Mouse (Mus musculus): ENCODE measurements around the gene Phip. TPM values are rescaled to one million over a fixed set of nuclear protein-coding genes. Genes with fewer than 3 reads are reported as not detected.

The Phip gene
- polyA plus RNA-seq, 1 experiment: 2.2 TPM

DNA sequence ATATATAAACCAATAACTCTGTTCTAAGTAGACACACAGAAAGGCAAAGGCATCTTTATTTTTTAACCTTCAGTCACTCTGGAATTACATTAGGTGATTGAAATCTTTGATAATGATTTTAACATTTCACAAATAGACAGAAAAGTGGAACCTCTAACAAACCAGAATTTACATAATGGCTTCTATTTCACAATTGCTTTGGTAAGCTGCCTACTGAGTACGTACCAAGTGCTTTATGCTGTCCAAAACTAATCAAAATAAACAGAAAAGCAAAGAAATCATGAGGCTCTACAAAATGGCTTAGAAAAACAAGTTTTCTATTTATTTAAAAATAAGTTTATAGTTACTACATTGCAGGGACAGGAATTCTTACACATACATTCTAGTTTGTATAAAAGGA lies 109.2 kb downstream of the Phip start:
- H3K27me3 ChIP-seq (ENCODE audit: control insufficient read depth, insufficient read depth, insufficient read length): no peaks in the 10 kb centered on the region
- no peak for TF ChIP-seq E2F4 (IDR thresholded peaks at IDR 0.05; ENCODE audit: insufficient read depth)
- no peak for TF ChIP-seq MYOG (IDR thresholded peaks at IDR 0.05; ENCODE audit: control insufficient read depth in 1 of 3, insufficient read depth in 1 of 3, insufficient read length in 2 of 3, low read depth in 2 of 3)
- no peak for TF ChIP-seq MAX (IDR thresholded peaks at IDR 0.05; ENCODE audit: low read depth)
- no peak for TF ChIP-seq TCF3 (IDR thresholded peaks at IDR 0.05; ENCODE audit: insufficient read length, low read depth)
- no peak for TF ChIP-seq SRF (IDR thresholded peaks at IDR 0.05; ENCODE audit: control insufficient read depth, insufficient read length, low read depth)
- H3K36me3 ChIP-seq (ENCODE audit: control insufficient read depth, insufficient read depth): peaks cover 24% of the 10 kb centered on the region
- H3K4me2 ChIP-seq (ENCODE audit: low read depth): no peak overlapping the region
- no peak overlapping the region for H3K4me3 ChIP-seq
- H3K79me2 ChIP-seq (ENCODE audit: control insufficient read depth, insufficient read depth): no peaks in the 10 kb centered on the region
- H3ac ChIP-seq (ENCODE audit: control insufficient read depth, insufficient read length): no peak overlapping the region

DNA sequence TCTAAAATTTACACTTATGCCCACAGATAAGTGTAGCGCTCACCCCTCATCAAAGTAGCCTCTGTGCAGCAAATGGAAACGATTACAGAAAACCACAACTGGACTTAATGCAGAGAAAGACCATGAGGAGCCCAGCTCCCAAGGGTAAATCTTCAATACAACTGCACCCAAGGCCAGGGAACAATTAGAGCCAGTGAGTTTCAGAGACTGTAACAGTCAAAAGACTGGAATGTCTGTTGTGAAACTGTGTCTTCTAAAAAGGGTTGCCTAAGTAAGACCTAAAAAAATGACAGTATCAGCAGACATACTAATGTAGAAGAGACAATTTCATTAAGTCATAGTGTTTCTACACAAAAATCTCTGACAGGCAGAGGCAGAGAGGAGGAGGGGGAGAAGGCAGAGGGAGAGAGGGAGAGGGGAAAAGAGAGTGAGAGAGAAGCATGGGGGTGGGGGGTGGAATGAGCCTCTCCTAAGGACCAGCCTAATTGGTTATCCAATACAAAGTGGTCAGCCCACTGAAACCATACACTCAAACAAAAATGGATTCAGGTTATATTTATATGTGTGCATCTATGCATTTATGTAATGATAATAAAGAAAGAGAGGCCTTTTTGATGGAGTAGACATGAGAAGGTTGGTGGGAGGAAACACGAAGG lies 113.4 kb downstream of the Phip start:
- H3K4me3 ChIP-seq: no peak overlapping the region
- no peak overlapping the region for H3ac ChIP-seq (ENCODE audit: control insufficient read depth, insufficient read length)
- no peak overlapping the region for H3K4me2 ChIP-seq (ENCODE audit: low read depth)
- no peak for TF ChIP-seq CEBPB (IDR thresholded peaks at IDR 0.05; ENCODE audit: insufficient read depth, poor library complexity, severe bottlenecking)
- TF ChIP-seq TCF3 (IDR thresholded peaks at IDR 0.05; ENCODE audit: insufficient read length, low read depth): no peak
- TF ChIP-seq E2F4 (IDR thresholded peaks at IDR 0.05; ENCODE audit: insufficient read depth): no peak
- no peak for TF ChIP-seq POLR2AphosphoS2 (IDR thresholded peaks at IDR 0.05; ENCODE audit: insufficient read length, low read depth)
- TF ChIP-seq SRF (IDR thresholded peaks at IDR 0.05; ENCODE audit: control insufficient read depth, insufficient read length, low read depth): no peak
- TF ChIP-seq MAX (IDR thresholded peaks at IDR 0.05; ENCODE audit: low read depth): no peak
- TF ChIP-seq REST (IDR thresholded peaks at IDR 0.05; ENCODE audit: insufficient read depth, insufficient read length): no peak
- no peak for TF ChIP-seq USF1 (IDR thresholded peaks at IDR 0.05; ENCODE audit: low read depth)
- TF ChIP-seq MYOD1 (IDR thresholded peaks at IDR 0.05; ENCODE audit: control insufficient read depth in 1 of 3, insufficient read length in 2 of 3, low read depth in 2 of 3): no peak
- no peak for TF ChIP-seq POLR2A (IDR thresholded peaks at IDR 0.05; ENCODE audit: insufficient read length, low read depth)
- no peak for TF ChIP-seq MYOG (IDR thresholded peaks at IDR 0.05; ENCODE audit: control insufficient read depth in 1 of 3, insufficient read depth in 1 of 3, insufficient read length in 2 of 3, low read depth in 2 of 3)
- no peak for TF ChIP-seq TCF12 (IDR thresholded peaks at IDR 0.05; ENCODE audit: insufficient read depth, poor library complexity, severe bottlenecking)
- H3K79me2 ChIP-seq (ENCODE audit: control insufficient read depth, insufficient read depth): no peaks in the 10 kb centered on the region
- no peaks in the 10 kb centered on the region for H3K27me3 ChIP-seq (ENCODE audit: control insufficient read depth, insufficient read depth, insufficient read length)
- peaks cover 4% of the 10 kb centered on the region for H3K36me3 ChIP-seq (ENCODE audit: control insufficient read depth, insufficient read depth)

DNA sequence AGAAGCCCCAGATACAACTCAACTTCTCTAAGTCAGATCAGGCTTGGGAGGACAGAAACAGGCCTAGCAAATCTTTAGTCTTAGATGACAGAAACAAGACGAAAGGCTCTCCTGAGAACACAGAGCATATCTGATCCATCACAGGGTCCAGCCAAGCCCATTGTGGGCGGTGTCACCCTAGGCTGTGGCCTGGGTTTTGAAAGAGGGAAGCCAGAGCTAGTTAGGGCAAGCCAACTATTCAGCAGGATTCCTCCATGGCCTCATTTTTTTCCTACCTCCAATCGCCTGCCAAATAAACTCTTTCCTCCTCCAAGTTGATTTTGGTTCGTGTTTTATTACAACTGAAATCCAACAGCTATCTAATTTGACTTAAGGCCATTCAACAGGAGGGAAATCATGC lies 114.0 kb downstream of the Phip start:
- Histone ChIP-seq H3K4me2 (ENCODE audit: low read depth) (no peak overlapping the region), H3K79me2 (ENCODE audit: control insufficient read depth, insufficient read depth) (no peaks in the 10 kb centered on the region), H3K27me3 (ENCODE audit: control insufficient read depth, insufficient read depth, insufficient read length) (no peaks in the 10 kb centered on the region), H3K4me3 (no peak overlapping the region), H3ac (ENCODE audit: control insufficient read depth, insufficient read length) (no peak overlapping the region), H3K36me3 (ENCODE audit: control insufficient read depth, insufficient read depth) (peaks cover 4% of the 10 kb centered on the region)
- TF ChIP-seq MYOD1 (IDR thresholded peaks at IDR 0.05; ENCODE audit: control insufficient read depth in 1 of 3, insufficient read length in 2 of 3, low read depth in 2 of 3): no peak
- no peak for TF ChIP-seq POLR2AphosphoS2 (IDR thresholded peaks at IDR 0.05; ENCODE audit: insufficient read length, low read depth)
- no peak for TF ChIP-seq SRF (IDR thresholded peaks at IDR 0.05; ENCODE audit: control insufficient read depth, insufficient read length, low read depth)
- no peak for TF ChIP-seq TCF3 (IDR thresholded peaks at IDR 0.05; ENCODE audit: insufficient read length, low read depth)
- TF ChIP-seq E2F4 (IDR thresholded peaks at IDR 0.05; ENCODE audit: insufficient read depth): no peak
- no peak for TF ChIP-seq MYOG (IDR thresholded peaks at IDR 0.05; ENCODE audit: control insufficient read depth in 1 of 3, insufficient read depth in 1 of 3, insufficient read length in 2 of 3, low read depth in 2 of 3)

DNA sequence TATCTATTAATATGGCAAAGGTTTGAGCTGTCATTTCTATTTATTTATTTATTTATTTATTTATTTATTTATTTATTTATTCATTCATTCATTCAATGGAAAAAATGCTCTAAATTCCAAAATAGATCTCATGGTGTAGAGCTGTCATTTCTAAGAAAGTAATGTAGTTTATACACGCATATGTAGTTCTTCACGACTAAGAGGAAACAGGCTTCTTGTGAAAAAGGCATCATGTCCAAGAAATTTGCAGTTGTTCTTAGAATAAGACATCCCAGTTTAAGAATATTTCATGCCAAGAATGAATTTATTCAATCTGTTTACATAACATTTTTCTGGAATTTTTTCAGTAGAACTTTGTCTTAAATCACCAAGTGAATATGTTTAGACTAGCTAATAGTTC lies 114.5 kb downstream of the Phip start:
- Histone ChIP-seq H3K36me3 (ENCODE audit: control insufficient read depth, insufficient read depth) (peaks cover 4% of the 10 kb centered on the region), H3K4me3 (no peak overlapping the region), H3K4me2 (ENCODE audit: low read depth) (no peak overlapping the region), H3K79me2 (ENCODE audit: control insufficient read depth, insufficient read depth) (no peaks in the 10 kb centered on the region), H3K27me3 (ENCODE audit: control insufficient read depth, insufficient read depth, insufficient read length) (no peaks in the 10 kb centered on the region), H3ac (ENCODE audit: control insufficient read depth, insufficient read length) (no peak overlapping the region)
- TF ChIP-seq POLR2AphosphoS2 (IDR thresholded peaks at IDR 0.05; ENCODE audit: insufficient read length, low read depth) (no peak), TCF12 (IDR thresholded peaks at IDR 0.05; ENCODE audit: insufficient read depth, poor library complexity, severe bottlenecking) (no peak), USF1 (IDR thresholded peaks at IDR 0.05; ENCODE audit: low read depth) (no peak), POLR2A (IDR thresholded peaks at IDR 0.05; ENCODE audit: insufficient read length, low read depth) (no peak), MYOD1 (IDR thresholded peaks at IDR 0.05; ENCODE audit: control insufficient read depth in 1 of 3, insufficient read length in 2 of 3, low read depth in 2 of 3) (no peak), MYOG (IDR thresholded peaks at IDR 0.05; ENCODE audit: control insufficient read depth in 1 of 3, insufficient read depth in 1 of 3, insufficient read length in 2 of 3, low read depth in 2 of 3) (no peak), CEBPB (IDR thresholded peaks at IDR 0.05; ENCODE audit: insufficient read depth, poor library complexity, severe bottlenecking) (no peak), MAX (IDR thresholded peaks at IDR 0.05; ENCODE audit: low read depth) (no peak), TCF3 (IDR thresholded peaks at IDR 0.05; ENCODE audit: insufficient read length, low read depth) (no peak)

DNA sequence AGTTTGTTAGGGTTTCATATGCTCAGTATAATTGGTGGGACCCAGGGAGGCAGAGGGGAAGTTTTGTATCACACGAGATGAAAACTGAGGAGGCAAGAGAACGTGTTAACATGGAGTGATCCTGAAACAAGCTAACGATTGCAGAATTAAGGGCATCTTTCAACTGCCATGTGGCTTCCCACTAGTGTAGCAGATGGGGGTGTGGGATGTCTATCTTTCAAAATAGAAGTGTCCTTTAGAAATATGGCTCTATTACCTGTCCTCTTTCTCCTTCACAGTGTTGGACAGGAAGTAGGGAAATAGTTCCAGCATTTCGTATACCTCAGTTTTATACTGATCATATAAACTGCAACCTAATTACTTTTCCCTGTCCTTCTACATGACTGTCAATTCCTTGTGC lies 119.1 kb downstream of the Phip start:
- no peak for TF ChIP-seq CEBPB (IDR thresholded peaks at IDR 0.05; ENCODE audit: insufficient read depth, poor library complexity, severe bottlenecking)
- TF ChIP-seq SRF (IDR thresholded peaks at IDR 0.05; ENCODE audit: control insufficient read depth, insufficient read length, low read depth): no peak
- TF ChIP-seq MAX (IDR thresholded peaks at IDR 0.05; ENCODE audit: low read depth): no peak
- TF ChIP-seq TCF3 (IDR thresholded peaks at IDR 0.05; ENCODE audit: insufficient read length, low read depth): no peak
- no peak for TF ChIP-seq TCF12 (IDR thresholded peaks at IDR 0.05; ENCODE audit: insufficient read depth, poor library complexity, severe bottlenecking)
- no peak for TF ChIP-seq REST (IDR thresholded peaks at IDR 0.05; ENCODE audit: insufficient read depth, insufficient read length)
- no peak for TF ChIP-seq MYOG (IDR thresholded peaks at IDR 0.05; ENCODE audit: control insufficient read depth in 1 of 3, insufficient read depth in 1 of 3, insufficient read length in 2 of 3, low read depth in 2 of 3)
- TF ChIP-seq POLR2AphosphoS2 (IDR thresholded peaks at IDR 0.05; ENCODE audit: insufficient read length, low read depth): no peak
- no peak for TF ChIP-seq USF1 (IDR thresholded peaks at IDR 0.05; ENCODE audit: low read depth)

More for the DNA sequence above, 119.1 kb downstream of the Phip start:
- H3K27me3 ChIP-seq (ENCODE audit: control insufficient read depth, insufficient read depth, insufficient read length): no peaks in the 10 kb centered on the region
- H3K4me3 ChIP-seq: no peak overlapping the region
- H3K36me3 ChIP-seq (ENCODE audit: control insufficient read depth, insufficient read depth): no peaks in the 10 kb centered on the region
- H3K79me2 ChIP-seq (ENCODE audit: control insufficient read depth, insufficient read depth): no peaks in the 10 kb centered on the region
- no peak overlapping the region for H3K4me2 ChIP-seq (ENCODE audit: low read depth)
- H3ac ChIP-seq (ENCODE audit: control insufficient read depth, insufficient read length): no peak overlapping the region
